Mouse (Mus musculus) midbrain, embryonic 14.5 days (tissue): ENCODE measurements around the gene Clic3. TPM values are rescaled to one million over a fixed set of nuclear protein-coding genes. Genes with fewer than 3 reads are reported as not detected.

Source experiments
- ATAC-seq: fragments of 200-750 bp; cut with Nextera tagmentation; 2 replicates; pipeline ENCODE4 v1.8.0; 2017; ENCODE audit warnings: moderate number of reproducible peaks, moderate library complexity; ENCODE audit not compliant: low FRiP score, low TSS enrichment
- DNase-seq: peaks from one replicate; pipeline ENCODE4 v3.0.0-alpha.2; 2015
- H3K27ac ChIP-seq: fragments of 300-500 bp; sonication (generic); replicated peaks from 2 replicates; pipeline ENCODE4 v1.5.1; 2014; ENCODE audit warnings: mild to moderate bottlenecking, low read depth, low read length, moderate library complexity
- H3K27me3 ChIP-seq: fragments of 300-500 bp; sonication (generic); 2 replicates; pipeline ENCODE4 v1.6.1; 2014; ENCODE audit warnings: low read length, control low read depth, mixed read lengths; ENCODE audit not compliant: control insufficient read depth, insufficient read depth
- H3K36me3 ChIP-seq: fragments of 300-500 bp; sonication (generic); 2 replicates; pipeline ENCODE4 v1.6.1; 2014; ENCODE audit warnings: low read length, control low read depth; ENCODE audit not compliant: control insufficient read depth, insufficient read depth
- H3K4me1 ChIP-seq: fragments of 300-500 bp; sonication (generic); 2 replicates; pipeline ENCODE4 v1.6.1; 2014; ENCODE audit warnings: mild to moderate bottlenecking, antibody characterized with exemption, low read length, control low read depth; ENCODE audit not compliant: control insufficient read depth, insufficient read depth
- H3K4me2 ChIP-seq: fragments of 300-500 bp; sonication (generic); 2 replicates; pipeline ENCODE4 v1.6.1; 2014; ENCODE audit warnings: mild to moderate bottlenecking, low read length, moderate library complexity
- H3K4me3 ChIP-seq: fragments of 300-500 bp; sonication (generic); replicated peaks from 2 replicates; pipeline ENCODE4 v1.5.1; 2014; ENCODE audit warnings: low read depth, low read length
- H3K9ac ChIP-seq: fragments of 300-500 bp; sonication (generic); replicated peaks from 2 replicates; pipeline ENCODE4 v1.6.1; 2014; ENCODE audit warnings: mild to moderate bottlenecking, low read length, moderate library complexity
- H3K9me3 ChIP-seq: fragments of 300-500 bp; sonication (generic); 2 replicates; pipeline ENCODE4 v1.6.1; 2016; ENCODE audit warnings: low read length, control low read depth, mixed read lengths; ENCODE audit not compliant: control insufficient read depth
- WGBS: fragments of 180-500 bp; shearing (Covaris S2); extraction: QIAGEN DNeasy Blood & Tissue Kit; methylation state at CpG from one replicate; pipeline ENCODE4 v1.1.7; 2014; 5-methylcytosine and 5-hydroxymethylcytosine counted together
- polyA plus RNA-seq: library from polyadenylated mRNA; unstranded; fragments of >200 nt; fragmentation: Nextera tagmentation; extraction: Ambion mirVana; gene quantifications from 2 replicates; pipeline ENCODE4 v1.2.1, GENCODE M21; 2014

Clic3 gene
- polyA plus RNA-seq, 1 experiment from 2014 or later: 1.7 TPM

DNA sequence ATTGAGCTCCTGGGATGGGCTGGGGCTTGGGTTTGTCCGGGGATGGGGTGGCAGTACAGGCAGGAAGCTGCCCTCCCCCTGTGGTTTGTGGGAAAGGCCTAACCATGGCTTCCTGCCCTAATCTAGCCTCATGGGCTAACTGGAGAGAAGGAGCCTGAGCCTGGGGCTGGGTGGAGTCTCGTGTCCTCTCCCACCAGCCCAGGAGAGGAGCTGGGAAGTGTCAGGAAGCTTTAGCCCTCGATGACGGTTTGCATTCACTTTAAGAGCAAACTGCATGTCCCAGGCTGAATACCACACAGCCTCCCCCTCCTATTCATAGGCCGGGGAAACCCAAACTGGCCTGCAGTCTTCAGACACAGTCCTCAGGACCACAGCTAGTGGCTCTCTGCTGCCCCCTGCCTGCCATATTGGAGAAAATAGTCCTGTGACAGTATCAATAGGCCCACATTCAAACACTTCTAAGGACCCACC, 29.9 kb upstream of the Clic3 start:
- H3K4me2 ChIP-seq: no peak overlapping the region
- no peak overlapping the region for H3K4me3 ChIP-seq
- ATAC-seq: no peak
- no peak overlapping the region for H3K9ac ChIP-seq
- peak; percentile 90 for DNase-seq
- WGBS: 26% methylated on average over 5 of the region's 5 CpGs
- 0 out of 2 replicates have a peak overlapping the region, but pooled peaks have one; percentile 10 for H3K27ac ChIP-seq
- H3K9me3 ChIP-seq: no peaks in the 10 kb centered on the region
- H3K27me3 ChIP-seq: peaks cover 4% of the 10 kb centered on the region; the same call in 1 of the 2 replicates
- H3K36me3 ChIP-seq: peaks cover 6% of the 10 kb centered on the region; the same call in 1 of the 2 replicates
- peaks cover 27% of the 10 kb centered on the region for H3K4me1 ChIP-seq

DNA sequence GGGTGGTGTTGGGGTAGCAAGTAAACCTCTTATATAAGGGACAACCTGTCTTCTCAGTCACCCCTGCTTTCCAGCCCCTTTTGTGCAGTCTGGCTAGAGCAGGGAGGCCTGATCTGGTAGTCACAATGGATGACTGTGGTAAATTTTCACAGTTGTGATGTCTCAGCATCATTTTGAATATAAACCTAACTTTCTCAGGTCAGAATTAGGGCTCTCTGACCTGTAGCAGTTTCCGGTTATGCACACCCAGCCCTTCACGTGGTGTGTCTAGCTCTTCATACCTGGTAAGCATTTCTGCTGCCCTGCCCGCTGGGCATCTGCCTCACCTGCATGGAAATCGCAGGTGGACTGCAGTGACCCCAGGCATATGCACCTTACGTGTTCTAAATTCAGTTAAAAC, 29.4 kb upstream of the Clic3 start:
- Histone ChIP-seq H3K4me2 (no peak overlapping the region), H3K27ac (0 out of 2 replicates have a peak overlapping the region, but pooled peaks have one; percentile 10), H3K27me3 (peaks cover 4% of the 10 kb centered on the region; the same call in 1 of the 2 replicates), H3K4me3 (no peak overlapping the region), H3K4me1 (peaks cover 27% of the 10 kb centered on the region), H3K9me3 (no peaks in the 10 kb centered on the region), H3K36me3 (peaks cover 6% of the 10 kb centered on the region; the same call in 1 of the 2 replicates), H3K9ac (no peak overlapping the region)
- 90% methylated on average over 5 of the region's 5 CpGs for WGBS
- no peak for DNase-seq
- ATAC-seq: no peak

DNA sequence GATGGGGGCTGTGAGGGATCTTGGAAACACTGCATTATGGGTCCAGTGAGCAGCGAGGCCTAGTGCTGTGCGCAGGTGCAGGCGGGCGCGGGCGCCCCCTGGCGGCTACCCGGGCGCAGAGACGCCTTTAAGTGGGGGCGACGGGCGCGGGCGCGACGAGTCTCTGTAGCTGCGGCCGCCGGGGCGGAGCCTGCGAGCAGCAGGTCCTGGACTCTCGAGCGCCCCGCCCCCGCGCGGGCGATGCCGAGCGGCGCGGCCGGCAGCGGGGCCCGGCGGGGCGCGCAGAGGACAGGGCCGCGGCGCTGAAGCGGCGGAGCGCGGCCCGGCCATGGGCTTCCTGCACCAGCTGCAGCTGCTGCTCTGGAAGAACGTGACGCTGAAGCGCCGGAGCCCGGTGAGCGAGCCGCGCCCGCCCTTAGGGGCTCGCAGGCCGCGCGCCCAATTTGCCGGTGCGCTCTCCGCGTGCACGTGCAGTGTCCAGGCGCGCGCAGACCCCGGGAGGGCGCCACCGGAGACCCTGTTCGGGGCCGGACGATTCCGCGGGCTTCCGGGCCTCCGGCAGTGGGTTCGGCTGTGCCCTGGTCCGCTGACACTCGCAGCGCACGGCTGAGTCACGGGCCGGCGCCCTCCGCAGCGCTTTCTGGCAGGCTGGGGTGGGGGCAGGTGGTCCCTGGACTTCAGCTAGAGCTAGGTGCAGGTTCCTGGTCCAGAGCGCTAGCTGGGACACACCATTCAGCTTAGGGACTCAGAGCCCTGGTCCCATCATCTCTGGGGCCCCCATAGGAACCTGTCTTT, 28.0 kb upstream of the Clic3 start, which contains the start of gene Abca2:
Gene Abca2 (plus strand): TSS at position 262 of the 795 bp plus-strand sequence.
- Histone ChIP-seq H3K4me3 (peak within 1 kb of the TSS; percentile 78), H3K9ac (peak within 1 kb of the TSS; percentile 82), H3K9me3 (no peaks in the 10 kb centered on the region), H3K4me2 (peak within 1 kb of the TSS; percentile 64), H3K27me3 (peaks cover 4% of the 10 kb centered on the region; the same call in 1 of the 2 replicates), H3K27ac (peak within 1 kb of the TSS; percentile 88), H3K4me1 (peaks cover 27% of the 10 kb centered on the region), H3K36me3 (peaks cover 9% of the 10 kb centered on the region; the same call in 1 of the 2 replicates)
- peak; percentile 98 for DNase-seq
- under 1% methylated on average over 72 of the region's 89 CpGs for WGBS
- peak; percentile 88 for ATAC-seq

DNA sequence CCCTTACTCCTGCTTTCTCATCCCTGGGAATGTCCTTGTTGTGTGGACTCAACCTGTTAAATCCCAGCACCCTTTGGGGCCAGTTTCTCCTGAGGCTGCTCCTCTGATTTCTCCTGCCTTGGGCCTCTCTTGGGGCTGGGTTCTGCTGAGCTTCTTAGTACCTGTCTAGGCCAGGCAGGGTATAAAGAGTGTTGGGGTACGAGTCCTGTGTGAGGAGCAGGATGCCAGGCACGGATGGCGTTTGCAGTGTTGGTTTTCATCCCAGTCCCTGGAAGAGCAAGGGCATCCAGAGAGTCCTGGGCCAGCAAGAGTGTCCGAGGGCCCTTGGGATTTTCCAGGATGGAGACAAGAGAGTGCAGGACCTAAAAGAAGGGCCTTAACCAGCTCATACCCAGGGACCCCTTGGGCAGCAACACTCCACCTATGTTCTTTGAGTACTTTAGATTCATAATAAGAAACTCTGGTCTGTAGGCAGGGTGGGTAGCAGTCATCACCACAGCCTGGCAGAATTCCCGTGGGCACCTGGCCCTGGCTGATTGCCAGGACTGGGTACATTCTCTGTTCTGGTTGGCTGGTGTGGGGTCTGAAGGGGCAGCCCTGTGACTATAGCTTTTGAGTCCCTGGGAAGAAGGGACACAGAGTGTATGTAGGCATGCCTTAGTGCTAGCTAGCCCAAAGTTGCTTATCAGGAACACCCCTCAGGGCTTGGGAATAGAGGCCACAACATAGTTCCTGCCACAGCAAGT, 27.0 kb upstream of the Clic3 start:
- no peaks in the 10 kb centered on the region for H3K9me3 ChIP-seq
- peak overlapping the region; percentile 78 for H3K4me3 ChIP-seq
- H3K4me2 ChIP-seq: peak overlapping the region; percentile 64
- WGBS: 68% methylated on average over 5 of the region's 5 CpGs
- no peak overlapping the region; the same call in 1 of the 2 replicates for H3K27ac ChIP-seq
- H3K36me3 ChIP-seq: peaks cover 16% of the 10 kb centered on the region
- peaks cover 4% of the 10 kb centered on the region; the same call in 1 of the 2 replicates for H3K27me3 ChIP-seq
- peak overlapping the region; percentile 82 for H3K9ac ChIP-seq
- DNase-seq (peak; percentile 26), ATAC-seq (no peak)
- peaks cover 27% of the 10 kb centered on the region for H3K4me1 ChIP-seq

DNA sequence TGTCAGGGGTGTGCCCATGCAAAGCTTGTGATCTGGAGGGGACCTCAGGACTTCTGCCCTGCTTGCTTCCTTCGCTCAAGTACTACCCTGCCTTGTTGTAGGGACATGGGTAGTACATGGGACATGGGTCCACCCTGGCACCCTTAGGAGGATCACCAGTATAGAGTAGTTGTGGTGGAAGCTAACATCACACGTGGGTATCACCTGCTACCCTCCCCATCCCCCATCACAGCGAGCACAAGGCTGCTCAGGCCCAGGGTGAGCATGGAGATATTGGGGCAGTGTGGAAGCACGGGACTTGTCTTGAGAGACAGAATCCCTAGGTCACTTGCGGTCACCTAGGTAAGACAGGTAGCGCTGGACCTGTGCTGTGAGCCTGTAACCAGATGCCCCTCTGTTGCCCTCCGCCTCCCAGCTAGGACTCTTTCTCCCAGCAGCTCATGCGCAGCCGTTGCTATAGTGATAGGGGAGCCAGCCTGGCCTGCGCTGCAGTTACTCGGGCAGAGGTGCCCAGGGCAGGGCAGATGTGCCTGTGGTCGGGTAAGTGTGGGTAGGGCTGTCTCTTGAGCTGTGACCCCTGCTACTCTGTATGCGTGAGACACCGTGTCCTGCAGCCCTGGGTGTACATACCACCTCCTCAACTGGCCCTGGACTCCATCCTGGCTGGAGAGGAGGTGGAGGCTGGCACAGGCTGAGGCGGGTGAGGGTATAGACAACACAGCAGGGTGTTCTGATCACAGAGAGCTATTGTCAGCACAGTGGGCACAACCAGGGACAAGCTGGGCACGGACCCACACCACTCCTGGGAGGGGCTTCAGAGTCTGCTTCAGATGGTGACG, 26.0 kb upstream of the Clic3 start:
- no peak for ATAC-seq
- DNase-seq: peak; percentile 60

DNA sequence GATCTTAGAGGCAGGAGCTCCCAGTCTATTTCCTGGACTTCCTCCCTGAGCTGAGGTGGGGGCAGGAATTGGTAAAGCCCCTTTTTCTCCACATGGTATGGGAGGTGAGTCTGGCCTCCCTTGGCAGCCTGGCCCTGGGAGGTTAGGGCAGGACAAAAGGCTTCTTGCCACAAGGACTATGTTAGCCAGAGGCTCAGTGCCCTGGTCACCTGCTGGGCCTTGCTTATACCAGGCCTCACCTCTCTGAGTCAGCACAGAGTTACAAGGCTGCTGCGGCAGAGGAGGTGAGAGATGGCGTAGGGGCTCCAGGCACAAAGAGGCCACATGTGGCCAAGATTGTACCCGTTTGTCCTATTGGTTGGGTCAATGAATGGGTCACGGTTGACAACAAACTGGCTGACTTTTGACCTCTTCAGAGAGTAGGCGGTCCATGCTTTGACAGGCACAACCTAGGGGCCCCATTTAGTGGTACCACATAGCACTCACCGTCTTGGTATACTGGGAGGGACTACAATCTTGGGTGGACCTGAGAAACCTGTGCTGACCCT, 25.3 kb upstream of the Clic3 start:
- H3K4me2 ChIP-seq: peak overlapping the region; percentile 64
- H3K27ac ChIP-seq: 0 out of 2 replicates have a peak overlapping the region, but pooled peaks have one; percentile 17
- peak overlapping the region; percentile 26; the same call in 1 of the 2 replicates for H3K9ac ChIP-seq
- H3K9me3 ChIP-seq: no peaks in the 10 kb centered on the region
- no peak overlapping the region for H3K4me3 ChIP-seq
- no peak for ATAC-seq
- WGBS: 32% methylated on average over 6 of the region's 6 CpGs
- no peak for DNase-seq
- H3K27me3 ChIP-seq: no peaks in the 10 kb centered on the region
- peaks cover 27% of the 10 kb centered on the region for H3K4me1 ChIP-seq
- H3K36me3 ChIP-seq: peaks cover 33% of the 10 kb centered on the region

More for the DNA sequence above, 26.0 kb upstream of the Clic3 start:
- Histone ChIP-seq H3K27ac (0 out of 2 replicates have a peak overlapping the region, but pooled peaks have one; percentile 17), H3K27me3 (no peaks in the 10 kb centered on the region; the same call in 1 of the 2 replicates), H3K9ac (peak overlapping the region; percentile 26; the same call in 1 of the 2 replicates), H3K4me1 (peaks cover 27% of the 10 kb centered on the region), H3K9me3 (no peaks in the 10 kb centered on the region), H3K4me2 (peak overlapping the region; percentile 64), H3K4me3 (0 out of 2 replicates have a peak overlapping the region, but pooled peaks have one; percentile 5), H3K36me3 (peaks cover 25% of the 10 kb centered on the region)
- 44% methylated on average over 17 of the region's 17 CpGs for WGBS

DNA sequence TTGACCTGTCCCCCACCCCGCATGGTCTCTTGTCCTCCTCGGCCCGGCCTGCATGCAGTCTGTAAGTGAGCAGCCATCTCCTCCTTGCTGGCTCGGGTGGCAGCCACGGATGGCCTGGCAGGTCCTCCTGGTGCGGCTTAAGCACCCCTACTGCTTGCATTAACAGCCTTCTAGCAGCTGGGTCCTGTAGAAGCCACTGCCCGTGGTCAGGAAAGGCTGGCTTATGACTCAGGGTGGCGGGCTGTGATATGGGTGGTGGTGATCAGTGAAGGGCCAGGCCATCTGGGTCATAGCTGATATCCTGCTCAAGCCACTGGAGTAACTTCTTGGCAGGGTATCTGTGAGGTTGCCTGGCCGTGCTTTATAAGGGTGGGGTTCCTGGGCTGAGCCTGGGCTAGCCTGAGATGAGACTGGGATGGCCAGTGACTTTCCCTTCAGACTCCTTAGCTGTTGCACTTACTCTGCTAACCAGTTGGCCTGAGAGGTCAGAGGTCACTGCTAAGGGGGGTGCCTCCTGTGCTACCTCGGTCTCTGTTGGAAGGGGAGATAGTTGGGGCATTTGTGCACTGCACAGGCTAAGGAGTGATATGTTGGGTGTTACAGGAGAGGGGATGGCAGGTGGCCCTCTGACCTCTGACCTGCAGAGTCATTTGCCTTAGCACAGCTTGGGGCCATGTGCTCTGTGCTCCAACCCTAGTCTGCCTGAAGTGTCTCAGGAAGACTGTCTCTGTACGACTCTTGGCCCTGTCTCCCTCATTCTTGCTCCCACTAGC, 24.1 kb upstream of the Clic3 start:
- H3K27ac ChIP-seq: no peak overlapping the region
- no peak for ATAC-seq
- H3K36me3 ChIP-seq: peaks cover 44% of the 10 kb centered on the region
- no peak overlapping the region for H3K4me2 ChIP-seq
- peaks cover 27% of the 10 kb centered on the region for H3K4me1 ChIP-seq
- H3K9ac ChIP-seq: no peak overlapping the region
- DNase-seq: no peak
- H3K9me3 ChIP-seq: no peaks in the 10 kb centered on the region
- H3K4me3 ChIP-seq: no peak overlapping the region
- WGBS: 72% methylated on average over 11 of the region's 11 CpGs
- H3K27me3 ChIP-seq: no peaks in the 10 kb centered on the region
